Mouse (Mus musculus) CD4-positive naive resting alpha-beta T cell, adult 76 days (primary cell): ENCODE results near the gene Usb1. TPM values are rescaled to one million over a fixed set of nuclear protein-coding genes. Genes with fewer than 3 reads are reported as not detected.

ENCODE experiments used
- total RNA-seq: library from RNA; stranded (reverse); gene quantifications from one replicate; pipeline ENCODE4 v1.2.4, GENCODE M21; 2023

Gene Usb1
- 41.3 TPM for total RNA-seq

GRCm38 (mm10) chr8:95331720-95332436, at the start of gene Usb1, which contains the start of gene Zfp319:
TSS of gene Usb1 (plus strand) at chr8:95332284.
TSS of gene Zfp319 (minus strand) at chr8:95331950.

GRCm38 (mm10) chr8:95306431-95306830, 25.7 kb upstream of the Usb1 start, which contains the start of gene Cngb1:
TSS of gene Cngb1 (minus strand) at chr8:95306585.

GRCm38 (mm10) chr8:95310342-95310970, 21.6 kb upstream of the Usb1 start, which contains the start of gene Tepp:
TSS of gene Tepp (plus strand) at chr8:95310566.

GRCm38 (mm10) chr8:95352151-95352870, 20.2 kb downstream of the Usb1 start, which contains the start of gene Mmp15:
TSS of gene Mmp15 (plus strand) at chr8:95352268.

Other genes starting within 250 kb of the Usb1 start
- 7.6 TPM for gene Kifc3, start 129.5 kb upstream of the Usb1 start, total RNA-seq
- gene Cngb1, start 25.7 kb upstream of the Usb1 start, total RNA-seq, result not detected
- not detected for gene Tepp, start 21.7 kb upstream of the Usb1 start, total RNA-seq
- gene Zfp319, start 334 bp upstream of the Usb1 start, total RNA-seq, result 20.0 TPM
- gene Mmp15, start 20.0 kb downstream of the Usb1 start, total RNA-seq, result 5.6 TPM
- gene Cfap20, start 102.6 kb downstream of the Usb1 start, total RNA-seq, result 70.3 TPM
- gene Csnk2a2, start 157.8 kb downstream of the Usb1 start, total RNA-seq, result 73.8 TPM
- gene Ccdc113, start 201.8 kb downstream of the Usb1 start, total RNA-seq, result not detected
- not detected for gene Prss54, start 244.1 kb downstream of the Usb1 start, total RNA-seq